Mouse (Mus musculus) urinary bladder, postnatal 4 days (tissue): ENCODE data around the gene Zfp799.
"Not testable (repeated sequence)": the region's sequence is repeated elsewhere in the genome, so short reads cannot be mapped to it uniquely, and the experiment has no call there.

Experiments used
- DNase-seq, 2 experiments: peaks; one replicate each; pipeline ENCODE4 v3.0.0; 2021 to 2022; ENCODE audit warnings: low spot score in 2 of 2

Zfp799 gene

DNA sequence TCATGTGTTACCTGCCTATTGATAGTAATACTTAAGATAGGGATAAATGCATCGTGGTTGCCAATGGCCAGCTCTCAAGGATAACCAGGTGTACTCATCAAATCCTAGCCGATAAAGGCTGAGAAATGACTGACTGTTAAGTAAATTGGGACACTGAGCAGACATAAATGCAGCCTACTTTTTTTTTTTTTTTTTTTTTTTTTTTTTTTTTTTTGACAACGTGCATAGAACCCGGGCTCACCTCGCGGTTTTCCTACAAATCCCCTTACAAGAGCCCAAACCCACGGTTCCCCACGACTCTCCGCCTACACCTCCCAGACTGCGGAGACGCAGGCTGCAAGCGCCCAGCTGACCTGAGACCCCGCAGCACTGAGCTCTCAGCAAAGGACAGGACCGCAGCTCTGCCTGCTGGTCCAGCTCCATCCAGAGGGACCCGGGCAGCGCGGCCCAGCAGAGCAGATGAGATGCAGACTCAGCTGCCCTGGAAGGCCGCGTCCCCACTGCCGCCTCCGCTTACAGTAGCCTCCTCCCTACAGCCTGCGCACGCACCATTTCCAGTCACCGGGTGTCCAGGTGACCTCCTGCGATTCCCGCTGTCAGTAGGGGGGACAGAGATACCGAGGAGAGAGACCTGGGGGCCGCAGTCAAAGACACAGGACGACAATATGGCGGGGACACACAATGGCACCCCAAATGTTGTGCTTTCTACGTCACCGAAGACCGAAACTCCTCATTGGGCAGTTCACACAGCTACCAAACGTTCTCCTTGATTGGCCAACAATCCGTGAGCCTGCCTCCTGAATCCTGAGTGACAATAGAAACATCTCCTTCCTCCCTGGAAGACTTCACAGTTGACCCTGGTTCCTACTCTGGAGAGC is at the start of gene Zfp799:
TSS of gene Zfp799 (minus strand) at position 722 of the 878 bp plus-strand sequence.
- peak; percentile 57 to 67 for DNase-seq

DNA sequence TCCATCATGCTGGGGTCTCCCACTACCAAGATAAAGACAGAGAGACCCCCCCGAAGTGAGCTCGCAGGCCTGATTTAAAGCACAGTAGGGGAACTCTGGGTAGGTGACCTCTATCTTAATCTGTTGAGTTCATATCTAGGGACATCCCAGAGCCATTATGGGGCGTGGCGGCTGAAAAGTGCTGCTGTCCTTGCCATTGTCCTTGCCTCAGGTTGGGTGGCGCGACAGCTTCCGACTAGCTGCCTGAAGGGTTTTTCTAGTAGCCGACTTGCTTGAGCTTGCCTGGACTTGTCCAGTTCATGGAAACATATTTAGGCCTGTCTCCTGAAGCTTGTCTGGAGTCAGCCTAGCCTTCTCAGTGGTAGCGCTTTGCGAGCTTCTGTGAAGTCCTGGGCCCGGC is 48.7 kb upstream of the Zfp799 start:
- DNase-seq = no peak

DNA sequence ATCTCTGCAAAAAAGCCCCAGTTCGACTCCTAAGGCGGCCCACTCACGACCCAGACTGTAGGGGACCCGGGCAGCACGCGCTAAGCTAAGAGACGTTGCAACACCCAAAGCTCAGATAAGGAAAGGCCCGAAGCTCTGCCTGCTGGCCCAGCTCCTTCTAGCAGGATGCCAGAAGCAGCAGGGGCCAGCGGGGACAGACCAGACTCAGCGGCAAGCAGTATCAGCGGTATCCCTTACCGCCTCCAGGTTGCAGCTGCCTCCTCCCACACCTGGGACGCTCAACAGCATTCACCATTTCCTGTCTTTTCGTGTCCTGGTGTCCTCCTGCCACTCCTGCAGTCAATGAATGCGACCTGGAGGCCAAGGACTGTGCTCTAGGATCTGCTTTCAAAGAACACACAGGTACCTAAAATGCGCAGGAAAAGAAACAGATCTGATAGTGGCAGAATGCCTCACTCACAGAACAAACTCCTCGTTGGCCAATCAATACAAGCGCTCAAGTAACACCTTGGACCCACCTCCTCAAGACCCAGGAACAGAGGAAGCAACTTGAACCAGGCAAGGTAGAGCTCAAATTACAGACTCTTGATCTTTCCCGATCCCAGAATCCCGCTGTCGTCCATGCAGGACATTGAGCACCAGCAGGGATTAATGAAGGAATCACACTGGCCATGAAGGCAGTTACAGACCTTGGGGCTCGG is 47.6 kb upstream of the Zfp799 start:
- DNase-seq = no peak

DNA sequence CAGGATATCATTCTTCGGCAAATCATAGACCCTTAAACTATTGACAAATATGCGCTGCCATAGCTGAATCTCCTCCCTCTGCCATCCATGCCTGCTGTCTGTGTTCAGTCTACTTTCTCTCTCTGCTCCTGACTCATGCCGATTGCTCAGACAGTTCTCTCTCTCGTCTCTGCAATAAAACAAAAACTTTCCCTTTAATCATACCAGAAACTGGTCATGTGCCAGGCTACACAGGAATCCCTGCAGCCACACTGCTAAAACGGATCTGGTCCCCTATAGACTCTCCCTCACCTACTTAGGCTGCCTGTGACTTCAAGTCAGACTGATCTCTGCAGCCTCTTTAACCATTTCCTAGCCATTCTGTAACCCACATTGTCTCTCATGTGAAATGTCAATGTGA is 42.6 kb upstream of the Zfp799 start:
- no peak for DNase-seq

DNA sequence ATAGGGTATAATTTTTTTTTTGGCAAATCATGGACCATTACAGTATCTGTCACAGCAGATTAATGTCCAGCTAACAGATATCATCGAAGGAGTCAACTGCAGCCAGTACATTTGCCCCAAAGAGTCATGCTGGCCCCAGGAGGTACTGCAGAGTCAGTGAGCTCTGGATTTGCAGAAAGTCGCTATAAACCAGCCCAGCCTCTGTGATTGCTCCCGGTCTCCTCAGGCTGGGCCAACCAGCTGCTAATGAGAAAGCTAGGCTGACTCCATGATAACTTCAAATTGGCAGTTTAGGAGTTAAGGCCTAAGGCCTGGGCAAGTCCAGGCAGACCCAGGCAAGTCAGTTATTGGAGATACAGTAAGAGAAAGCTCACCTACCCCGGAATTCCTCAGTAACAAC is 42.0 kb upstream of the Zfp799 start:
- DNase-seq = no peak

DNA sequence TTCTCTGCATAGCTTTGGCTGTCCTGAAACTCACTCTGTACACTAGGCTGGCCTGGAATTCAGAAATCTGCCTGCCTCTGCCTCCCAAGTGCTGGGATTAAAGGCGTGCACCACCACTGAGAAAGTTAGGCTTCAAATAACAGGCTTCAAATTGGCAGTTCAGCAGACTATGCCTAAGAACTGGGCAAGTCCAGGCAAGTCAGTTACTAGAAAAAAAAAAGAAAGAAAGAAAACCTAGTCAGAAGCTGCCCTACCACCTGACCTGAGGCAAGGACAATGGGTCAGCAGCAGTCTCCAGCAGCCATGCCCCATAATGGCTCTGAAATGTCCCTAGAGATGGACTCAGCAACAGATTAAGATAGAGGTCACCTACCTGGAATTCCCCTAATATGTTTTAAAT is 41.4 kb upstream of the Zfp799 start:
- DNase-seq = no peak

DNA sequence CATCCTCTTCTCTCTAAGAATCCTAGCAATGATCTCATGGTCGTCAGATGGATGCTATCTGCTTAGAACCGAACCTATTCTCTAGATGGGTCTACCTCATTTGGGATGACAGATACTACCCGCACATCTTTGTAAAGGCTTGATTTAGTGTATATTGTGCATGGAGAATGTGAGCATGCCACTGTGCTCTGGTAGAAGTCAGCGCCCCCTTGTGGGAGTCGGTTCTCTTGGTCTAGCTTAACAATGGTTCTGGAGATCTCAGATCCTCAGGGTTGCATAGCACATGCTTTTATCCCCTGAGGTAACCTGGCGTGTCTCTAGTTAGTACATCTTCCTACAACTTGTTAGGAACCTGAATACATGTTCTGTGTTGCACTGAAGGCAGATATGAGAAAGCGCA is 37.2 kb upstream of the Zfp799 start:
- DNase-seq = not testable (repeated sequence)

DNA sequence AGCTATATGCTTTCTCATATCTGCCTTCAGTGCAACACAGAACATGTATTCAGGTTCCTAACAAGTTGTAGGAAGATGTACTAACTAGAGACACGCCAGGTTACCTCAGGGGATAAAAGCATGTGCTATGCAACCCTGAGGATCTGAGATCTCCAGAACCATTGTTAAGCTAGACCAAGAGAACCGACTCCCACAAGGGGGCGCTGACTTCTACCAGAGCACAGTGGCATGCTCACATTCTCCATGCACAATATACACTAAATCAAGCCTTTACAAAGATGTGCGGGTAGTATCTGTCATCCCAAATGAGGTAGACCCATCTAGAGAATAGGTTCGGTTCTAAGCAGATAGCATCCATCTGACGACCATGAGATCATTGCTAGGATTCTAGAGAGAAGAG is 26.7 kb upstream of the Zfp799 start:
- not testable (repeated sequence) for DNase-seq

DNA sequence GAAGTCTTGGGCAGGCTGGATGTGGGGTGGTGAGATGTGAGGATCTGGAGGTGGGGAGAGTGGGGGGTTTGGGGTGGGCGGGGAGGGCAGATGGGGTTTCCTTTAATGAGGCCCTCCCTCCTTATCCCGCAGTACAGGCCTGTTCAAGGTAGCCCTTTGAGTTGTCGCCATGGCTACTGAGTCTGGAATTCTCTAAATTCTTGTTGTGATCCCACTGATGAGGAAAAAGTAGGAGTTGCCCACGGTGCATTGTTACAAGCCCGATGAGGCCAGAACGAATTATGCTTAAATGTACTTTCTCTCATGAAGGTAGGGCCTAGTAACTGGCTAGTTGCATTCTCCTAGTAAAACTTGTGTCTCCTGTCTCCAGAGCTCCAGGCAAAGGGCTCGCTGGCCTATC is 21.5 kb upstream of the Zfp799 start:
- no peak for DNase-seq

DNA sequence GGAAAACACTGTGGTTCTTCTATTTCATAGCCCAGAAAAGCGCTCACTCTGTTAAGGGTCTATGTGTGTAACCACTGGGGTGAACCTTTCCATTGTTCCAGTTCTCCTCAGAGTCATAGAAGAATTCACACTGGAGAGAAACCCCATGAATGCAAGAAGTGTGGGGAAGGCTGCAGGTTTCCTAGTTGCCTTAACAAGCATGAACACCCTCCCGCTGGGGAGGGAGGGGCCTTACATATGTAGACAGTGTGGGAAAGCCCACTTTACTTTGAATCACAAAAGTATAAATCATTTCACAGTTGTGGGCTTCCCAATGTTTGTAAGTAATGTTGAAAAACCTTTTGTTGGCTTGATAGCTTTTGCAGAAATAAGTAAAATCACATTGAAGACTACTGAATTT is 11.3 kb upstream of the Zfp799 start:
- no peak for DNase-seq

DNA sequence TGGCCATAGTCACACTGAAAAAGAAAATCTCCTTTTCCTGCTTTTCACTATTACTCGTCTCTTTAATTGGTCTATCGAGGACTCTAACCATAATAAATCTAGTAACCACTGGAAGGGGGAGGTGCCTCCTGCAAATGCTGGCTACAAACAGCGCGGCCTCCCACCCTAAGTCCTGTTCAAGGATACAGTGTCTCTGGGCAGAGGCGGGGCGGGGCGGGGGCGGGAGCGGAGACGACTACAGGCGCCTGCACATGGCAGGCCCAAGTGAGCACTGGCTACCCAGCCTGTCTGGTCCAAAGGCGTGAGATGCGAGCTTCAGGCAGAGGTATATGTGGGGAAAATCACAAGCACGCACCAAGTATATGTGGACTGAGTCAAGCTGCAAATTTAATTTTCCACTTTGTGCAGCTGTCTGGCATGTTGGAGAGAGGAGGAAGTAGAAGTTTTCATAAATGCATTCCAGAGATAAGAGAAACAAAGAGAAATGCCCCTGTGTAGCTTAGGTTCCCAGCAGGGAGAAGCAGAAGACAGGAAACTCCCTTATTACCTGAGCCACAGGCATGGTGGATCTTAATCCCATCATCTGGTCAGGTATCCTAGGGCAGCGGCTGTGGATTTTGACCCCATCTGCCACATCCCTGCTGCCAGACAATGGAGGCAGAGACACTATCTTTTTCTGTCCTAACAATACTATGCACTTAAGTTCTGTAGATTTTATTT is 9.2 kb upstream of the Zfp799 start:
- DNase-seq = no peak

DNA sequence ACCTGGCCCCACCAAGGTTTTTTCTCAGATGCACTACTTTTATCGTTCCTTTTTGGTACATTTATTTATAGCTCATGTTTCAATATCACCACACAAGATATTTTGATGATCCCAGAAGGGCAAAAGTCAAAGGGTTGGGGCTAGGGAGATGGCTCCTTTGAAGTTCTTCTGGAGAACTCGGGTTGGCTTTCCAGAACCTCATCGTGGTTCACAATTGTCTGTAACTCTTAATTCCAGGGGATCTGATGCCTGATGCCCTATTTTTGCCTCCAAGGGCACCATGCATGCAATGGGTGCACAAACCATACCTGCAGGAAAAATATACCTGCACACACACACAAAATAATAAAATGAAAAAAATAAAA is 339 bp upstream of the Zfp799 start:
- no peak for DNase-seq

DNA sequence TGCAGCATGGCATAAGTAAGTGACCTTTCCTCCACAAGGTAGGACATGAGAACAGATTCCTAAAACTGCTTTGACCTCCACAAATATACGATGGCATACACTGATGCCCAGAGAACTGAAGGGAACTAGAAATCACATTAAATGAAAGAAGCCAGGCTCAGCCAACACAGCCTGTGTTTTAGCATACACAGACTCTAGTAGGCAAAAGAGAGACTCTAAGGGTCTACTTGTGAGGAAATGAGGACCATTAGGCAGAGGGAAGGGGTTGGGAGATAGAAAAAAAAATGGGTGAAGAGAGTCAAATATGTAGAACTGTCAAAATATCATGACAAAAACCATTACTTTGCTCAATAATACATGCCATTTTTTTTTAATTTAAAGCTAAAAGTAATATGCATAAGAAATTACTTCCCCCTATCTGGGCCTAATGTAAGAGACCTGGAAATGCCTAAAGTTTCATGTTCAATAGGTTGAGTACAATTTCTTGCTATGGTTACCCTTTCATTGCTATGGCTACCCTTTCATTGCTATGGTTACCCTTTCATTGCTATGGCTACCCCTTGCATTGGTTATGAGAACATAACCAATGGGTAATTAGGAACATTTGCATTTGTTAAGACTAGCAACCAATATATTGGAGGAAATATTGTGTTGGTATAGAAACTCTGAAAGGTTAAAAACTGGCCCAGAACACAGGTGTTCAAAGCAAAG is 13.8 kb downstream of the Zfp799 start:
- DNase-seq = no peak

DNA sequence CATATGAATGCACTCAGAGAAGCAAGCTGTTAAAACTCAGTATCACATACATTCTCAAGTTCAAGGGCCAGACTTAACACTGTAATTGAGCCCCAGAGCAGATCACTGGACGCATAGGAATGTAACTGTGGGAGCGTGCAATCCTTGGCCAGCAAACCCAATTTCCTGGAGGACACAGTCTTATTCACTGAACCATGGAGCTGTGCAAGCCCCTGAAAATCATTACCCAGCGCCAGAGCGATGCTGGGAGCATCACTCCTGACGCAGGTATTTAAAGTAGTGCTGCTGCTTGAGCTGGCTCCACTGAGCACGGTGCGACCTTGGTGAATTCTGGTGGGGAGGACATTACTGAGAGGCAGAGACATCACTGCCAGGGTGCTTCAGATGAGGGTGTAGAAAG is 15.9 kb downstream of the Zfp799 start:
- no peak for DNase-seq

DNA sequence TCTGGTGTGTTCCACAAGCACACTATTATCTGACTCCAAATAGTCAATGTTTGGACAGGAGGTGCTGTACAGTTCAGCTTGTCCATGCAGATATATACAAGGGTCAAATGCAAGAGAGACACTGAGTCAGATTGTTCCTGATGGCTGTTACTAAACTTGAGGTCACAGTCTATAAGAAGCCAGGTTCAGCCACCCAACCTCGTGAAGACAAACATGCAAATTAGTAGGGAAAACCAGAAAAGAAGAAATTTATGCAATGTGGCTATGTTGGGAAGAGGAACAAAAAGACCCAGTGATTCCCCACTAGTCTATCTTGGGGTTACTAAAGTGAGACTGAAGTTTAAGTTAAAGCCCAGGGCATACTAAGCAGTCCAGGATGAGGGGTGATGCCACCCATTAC is 19.4 kb downstream of the Zfp799 start:
- DNase-seq = no peak

DNA sequence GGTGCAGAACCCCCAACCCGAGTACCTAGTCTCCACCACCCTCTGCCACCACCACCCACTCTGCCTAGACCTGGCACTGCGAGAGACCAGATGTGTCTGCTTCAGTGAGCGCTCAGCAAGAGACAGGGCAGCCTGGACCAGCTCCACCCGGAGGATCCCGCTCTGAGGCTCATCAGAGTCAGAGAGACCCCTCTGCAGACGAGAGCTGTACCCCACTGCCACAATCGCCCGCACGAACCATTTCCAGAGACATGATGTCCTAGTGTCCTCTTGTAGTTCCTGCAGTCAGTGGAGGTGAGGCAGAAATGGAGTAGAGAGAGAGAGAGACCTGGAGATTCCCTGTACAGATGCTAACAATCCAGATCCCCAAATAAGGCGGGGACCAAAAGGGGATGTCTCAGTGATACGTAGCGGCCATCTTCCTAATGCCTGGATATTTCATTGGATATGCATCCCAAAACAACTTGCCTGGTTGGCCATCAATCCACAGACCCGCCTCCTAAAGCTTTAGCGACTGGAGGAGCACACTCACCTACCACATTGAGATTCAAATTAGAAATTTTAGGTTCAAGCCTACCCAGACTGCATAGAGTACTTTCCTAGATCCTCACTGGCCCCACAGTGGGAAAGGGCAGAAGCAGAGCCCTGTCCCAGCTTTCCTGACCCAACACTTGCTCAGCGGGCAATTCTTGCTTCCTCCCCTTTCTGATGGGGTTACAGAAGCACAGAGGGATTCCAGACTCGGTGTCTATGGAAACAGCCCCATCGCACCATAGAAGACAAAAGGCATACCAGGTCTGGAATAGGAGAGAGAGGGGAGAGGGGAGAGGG is 20.3 kb downstream of the Zfp799 start, which contains the start of gene Zfp811:
TSS of gene Zfp811 (minus strand) at position 388 of the 831 bp plus-strand sequence.
- DNase-seq = peak in 1 of 2 experiments; percentile 37

DNA sequence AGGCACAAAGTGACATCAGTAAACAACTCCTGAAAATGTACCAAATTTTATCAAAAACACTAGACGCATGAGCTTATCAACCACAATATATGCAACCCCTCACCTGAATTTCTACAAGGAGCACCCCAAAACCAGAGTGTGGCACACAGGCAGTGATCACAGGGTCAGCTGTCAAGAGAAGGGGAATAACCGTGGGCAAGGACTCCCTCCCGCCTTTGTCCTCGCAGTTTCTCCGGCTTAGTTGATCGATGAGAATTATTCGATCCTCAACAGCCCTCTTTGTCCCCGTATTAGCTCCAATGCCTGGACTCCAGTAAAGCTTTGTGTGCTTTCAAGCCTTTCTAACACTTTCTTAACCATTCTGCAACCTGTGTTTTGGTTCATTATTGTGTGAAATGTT is 21.1 kb downstream of the Zfp799 start:
- no peak for DNase-seq

DNA sequence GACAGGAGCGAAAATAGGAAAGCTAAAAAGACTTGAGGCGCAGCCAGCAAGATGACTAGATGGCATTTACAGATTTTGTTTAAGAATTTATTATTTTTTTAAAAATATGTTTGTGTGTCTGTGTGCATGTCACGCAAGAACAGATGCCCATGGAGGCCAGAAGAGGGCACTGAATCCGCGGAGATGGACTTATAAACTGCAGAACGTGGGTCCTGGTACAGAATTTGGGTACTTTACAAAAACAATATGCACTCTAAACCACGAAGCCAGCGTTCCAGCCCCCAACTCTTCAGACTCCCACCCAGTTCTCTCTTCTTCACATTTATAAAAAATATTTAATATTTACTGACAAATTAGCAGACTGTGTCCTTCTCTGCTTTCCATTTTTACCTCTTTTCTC is 40.8 kb downstream of the Zfp799 start:
- DNase-seq = no peak

DNA sequence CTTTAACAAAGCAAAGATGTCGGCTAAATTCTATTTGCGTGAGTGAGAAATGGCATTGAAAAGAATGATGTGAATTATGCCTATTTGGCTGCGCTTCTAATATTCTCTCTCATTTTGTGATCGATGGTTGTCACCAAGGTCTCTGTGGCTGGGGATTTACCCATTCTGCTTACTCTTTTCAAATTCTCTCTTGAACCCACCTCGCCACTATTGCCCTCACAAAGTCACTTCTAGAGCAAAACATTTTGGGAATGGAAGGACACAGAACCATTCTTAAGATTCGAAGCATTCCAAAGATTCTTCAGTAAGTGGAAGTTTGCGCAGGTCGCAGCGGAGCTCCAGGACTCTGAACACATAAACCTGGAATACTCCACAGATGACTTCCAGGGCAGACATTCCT is 41.5 kb downstream of the Zfp799 start:
- DNase-seq = no peak

DNA sequence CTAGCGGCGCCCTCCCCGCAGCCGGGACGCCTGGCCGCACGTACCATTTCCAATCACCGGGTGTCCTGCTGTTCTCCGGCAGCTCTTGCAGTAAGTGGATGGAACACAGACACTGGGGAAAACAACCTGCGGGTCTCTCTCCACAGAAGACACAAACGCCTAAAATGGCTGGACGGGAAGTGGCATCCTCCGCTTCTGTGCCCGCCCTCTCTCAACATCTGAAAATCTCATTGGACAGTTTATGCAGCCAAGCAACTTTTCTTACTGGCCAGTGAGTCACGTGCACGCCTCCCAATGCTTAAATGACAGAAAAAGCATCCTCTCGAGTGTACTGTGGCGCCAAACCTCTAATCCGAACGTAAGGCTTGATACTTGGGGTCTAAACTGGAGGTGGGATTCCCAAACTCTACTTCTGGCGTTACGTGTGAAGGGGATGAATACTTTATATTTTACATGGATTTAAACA is 41.9 kb downstream of the Zfp799 start, which contains the start of gene Zfp871:
TSS of gene Zfp871 (minus strand) at position 194 of the 466 bp plus-strand sequence.
- peak; percentile 77 to 79 for DNase-seq
